In genomic region chr9:63682301-63682700, GRCm38 (mm10) we compare ENCODE assay signal across 16 mouse cellular contexts.
DNase-seq lines count a peak whose midpoint lies in the region; ATAC-seq lines count a peak whose summit lies in the region.
"Had no signal": no experiment of that assay in that cellular context is flagged by ENCODE, and none has a peak within 500 bp of the region (broad histone marks: within the 10 kb centered on the region; RNA-seq: fewer than 3 reads in every experiment).

No protein-coding gene starts in this region.

- H3K4me2 ChIP-seq in heart, embryonic 13.5 days: no peak overlapping the region
- no peak overlapping the region for H3K4me2 ChIP-seq in heart, embryonic 12.5 days
- no peak overlapping the region for H3K4me2 ChIP-seq in liver, embryonic 11.5 days
- H3K4me2 ChIP-seq in liver, embryonic 13.5 days: no peak overlapping the region
- H3K4me2 ChIP-seq: forebrain, embryonic 15.5 days; hindbrain, embryonic 15.5 days; midbrain, embryonic 12.5 days had no signal

- H3K9ac ChIP-seq in heart, embryonic 13.5 days: 0 out of 2 replicates have a peak overlapping the region, but pooled peaks have one; percentile 1
- H3K9ac ChIP-seq in heart, embryonic 12.5 days: no peak overlapping the region
- H3K9ac ChIP-seq in liver, embryonic 11.5 days (ENCODE audit: low read depth, low read length): no peak overlapping the region
- no peak overlapping the region for H3K9ac ChIP-seq in liver, embryonic 13.5 days
- H3K9ac ChIP-seq: forebrain, embryonic 15.5 days; hindbrain, embryonic 15.5 days; midbrain, embryonic 12.5 days had no signal

- H3K27me3 ChIP-seq in heart, embryonic 13.5 days (replicated peaks): no peaks in the 10 kb centered on the region
- no peaks in the 10 kb centered on the region for H3K27me3 ChIP-seq in heart, embryonic 12.5 days (replicated peaks)
- no peaks in the 10 kb centered on the region for H3K27me3 ChIP-seq in liver, embryonic 11.5 days (replicated peaks; ENCODE audit: control insufficient read depth, insufficient read depth, low read length)
- no peaks in the 10 kb centered on the region for H3K27me3 ChIP-seq in liver, embryonic 13.5 days
- H3K27me3 ChIP-seq: forebrain, embryonic 15.5 days; hindbrain, embryonic 15.5 days; midbrain, embryonic 12.5 days had no signal

- 46% methylated on average over 9 of the region's 9 CpGs for WGBS in heart, embryonic 13.5 days
- WGBS in heart, embryonic 12.5 days: 46% methylated on average over 9 of the region's 9 CpGs
- 36% methylated on average over 9 of the region's 9 CpGs for WGBS in liver, embryonic 11.5 days
- 29% methylated on average over 9 of the region's 9 CpGs for WGBS in liver, embryonic 13.5 days (ENCODE audit: insufficient replicate concordance)

- H3K27ac ChIP-seq in heart, embryonic 13.5 days (replicated peaks): peak overlapping the region; percentile 38; the same call in 1 of the 2 replicates
- no peak overlapping the region for H3K27ac ChIP-seq in heart, embryonic 12.5 days (ENCODE audit: poor library complexity, severe bottlenecking)
- no peak overlapping the region for H3K27ac ChIP-seq in liver, embryonic 11.5 days (ENCODE audit: low read depth, low read length)
- H3K27ac ChIP-seq in liver, embryonic 13.5 days: no peak overlapping the region
- H3K27ac ChIP-seq: forebrain, embryonic 15.5 days; gastrocnemius, adult 2 months; hindbrain, embryonic 15.5 days; midbrain, embryonic 12.5 days had no signal

- peaks cover 60% of the 10 kb centered on the region for H3K4me1 ChIP-seq in heart, embryonic 13.5 days
- peaks cover 61% of the 10 kb centered on the region for H3K4me1 ChIP-seq in heart, embryonic 12.5 days (replicated peaks)
- peaks cover 24% of the 10 kb centered on the region for H3K4me1 ChIP-seq in liver, embryonic 11.5 days (replicated peaks; ENCODE audit: control insufficient read depth, insufficient read depth, low read length)
- H3K4me1 ChIP-seq in liver, embryonic 13.5 days (replicated peaks): peaks cover 42% of the 10 kb centered on the region
- H3K4me1 ChIP-seq: forebrain, embryonic 15.5 days; hindbrain, embryonic 15.5 days; midbrain, embryonic 12.5 days had no signal

- H3K4me3 ChIP-seq in heart, embryonic 13.5 days: no peak overlapping the region
- H3K4me3 ChIP-seq in heart, embryonic 12.5 days: no peak overlapping the region
- H3K4me3 ChIP-seq in liver, embryonic 11.5 days (ENCODE audit: low read depth, low read length): no peak overlapping the region
- no peak overlapping the region for H3K4me3 ChIP-seq in liver, embryonic 13.5 days (replicated peaks)
- H3K4me3 ChIP-seq: forebrain, embryonic 15.5 days; gastrocnemius, adult 2 months; hindbrain, embryonic 15.5 days; midbrain, embryonic 12.5 days had no signal

- H3K36me3 ChIP-seq in heart, embryonic 13.5 days: 0 out of 2 replicates have a peak, but pooled peaks cover 5% of the 10 kb centered on the region
- H3K36me3 ChIP-seq in heart, embryonic 12.5 days: no peaks in the 10 kb centered on the region
- H3K36me3 ChIP-seq in liver, embryonic 11.5 days (ENCODE audit: control insufficient read depth, insufficient read depth, low read length): no peaks in the 10 kb centered on the region
- H3K36me3 ChIP-seq in liver, embryonic 13.5 days: no peaks in the 10 kb centered on the region
- H3K36me3 ChIP-seq: forebrain, embryonic 15.5 days; hindbrain, embryonic 15.5 days; midbrain, embryonic 12.5 days had no signal

- ATAC-seq in heart, embryonic 13.5 days (ENCODE audit: extremely low read depth, insufficient number of reproducible peaks, low FRiP score, low TSS enrichment): no peak
- no peak for ATAC-seq in heart, embryonic 12.5 days (ENCODE audit: insufficient number of reproducible peaks, low FRiP score)
- peak; percentile 47; the same call in 1 of the 2 replicates for ATAC-seq in liver, embryonic 11.5 days (replicated peaks; ENCODE audit: low FRiP score)
- ATAC-seq in liver, embryonic 13.5 days (ENCODE audit: low read depth): peak; percentile 50; the same call in 1 of the 2 replicates
- ATAC-seq: activated CD4-positive, CD25-positive, alpha-beta regulatory T cell, adult 4 months; forebrain, embryonic 15.5 days had no signal

- DNase-seq in liver, embryonic 11.5 days (ENCODE audit: low spot score): no peak
- no peak for DNase-seq in liver
- DNase-seq in MEL-GATA-1-ER (ENCODE audit: extremely low read depth, low read depth): peak; percentile 56
- no peak for DNase-seq in liver, embryonic 13.5 days
- DNase-seq in layer of hippocampus, postnatal 14 days (ENCODE audit: low spot score in 2 of 2): no peak
- DNase-seq in right cerebral cortex, postnatal 10 days (ENCODE audit: low spot score in 2 of 2): no peak
- DNase-seq: cerebellum, adult 11-12 months; gastrocnemius, adult 2 months; layer of hippocampus, postnatal 36 days; thymus, adult 18-20 months had no signal

- no peaks in the 10 kb centered on the region for H3K9me3 ChIP-seq in heart, embryonic 13.5 days
- no peaks in the 10 kb centered on the region for H3K9me3 ChIP-seq in heart, embryonic 12.5 days (replicated peaks)
- H3K9me3 ChIP-seq in liver, embryonic 11.5 days (ENCODE audit: control insufficient read depth, low read length): no peaks in the 10 kb centered on the region
- no peaks in the 10 kb centered on the region for H3K9me3 ChIP-seq in liver, embryonic 13.5 days (replicated peaks)
- H3K9me3 ChIP-seq: forebrain, embryonic 15.5 days; hindbrain, embryonic 15.5 days; midbrain, embryonic 12.5 days had no signal

Comparison
In these comparisons a context has a peak if more than half of its experiments do, and no peak if none do; other contexts are left out.
1. ATAC-seq: peak in liver, embryonic 11.5 days (single experiment) and liver, embryonic 13.5 days (single experiment); none in heart, embryonic 13.5 days (single experiment) and heart, embryonic 12.5 days (single experiment).